Mouse (Mus musculus): ENCODE measurements around the gene Zfp811.

The Zfp811 gene

GRCm38 (mm10) chr17:32752813-32753360, 56.8 kb downstream of the Zfp811 start:
- DNase-seq: no peak

GRCm38 (mm10) chr17:32750611-32751010, 59.1 kb downstream of the Zfp811 start:
- DNase-seq: no peak

All from right cerebral cortex, adult 18-20 months (tissue).